Mouse (Mus musculus): Measurements from ENCODE around the gene Baz2b. TPM values are rescaled to one million over a fixed set of nuclear protein-coding genes. Genes with fewer than 3 reads are reported as not detected.

The Baz2b gene
- polyA plus RNA-seq, 1 experiment from 2014 or later: 79.0 TPM

- peak overlapping the region; percentile 64 for H3K4me2 ChIP-seq
- peak overlapping the region; percentile 39 for H3K4me3 ChIP-seq
- ATAC-seq (ENCODE audit: low read depth): peak; percentile 77
- H3K9me3 ChIP-seq: no peaks in the 10 kb centered on the region
- whole genome bisulfite sequencing: 9% methylated on average over 19 of the region's 19 CpGs
- H3K36me3 ChIP-seq: no peaks in the 10 kb centered on the region
- H3K9ac ChIP-seq: peak overlapping the region; percentile 66
- H3K27me3 ChIP-seq: no peaks in the 10 kb centered on the region
- H3K4me1 ChIP-seq (replicated peaks): peaks cover 13% of the 10 kb centered on the region
- peak overlapping the region; percentile 83 for H3K27ac ChIP-seq (replicated peaks)
Observed at GRCm38 (mm10) chr2:60037011-60037551, 172.6 kb downstream of the Baz2b start.

- H3K4me2 ChIP-seq: peak overlapping the region; percentile 64; the same call in 1 of the 2 replicates
- no peak for ATAC-seq (ENCODE audit: low read depth)
- H3K27ac ChIP-seq (replicated peaks): no peak overlapping the region
- no peak overlapping the region for H3K4me3 ChIP-seq
- WGBS: 38% methylated on average over 3 of the region's 3 CpGs
- peaks cover 13% of the 10 kb centered on the region for H3K4me1 ChIP-seq (replicated peaks)
- no peak overlapping the region for H3K9ac ChIP-seq
- no peaks in the 10 kb centered on the region for H3K27me3 ChIP-seq
- H3K36me3 ChIP-seq: no peaks in the 10 kb centered on the region
- no peaks in the 10 kb centered on the region for H3K9me3 ChIP-seq
Observed at GRCm38 (mm10) chr2:60036361-60036760, 173.3 kb downstream of the Baz2b start.

GRCm38 (mm10) chr2:60030991-60031390, 178.6 kb downstream of the Baz2b start:
- Histone ChIP-seq H3K9ac (no peak overlapping the region), H3K27me3 (no peaks in the 10 kb centered on the region), H3K4me2 (no peak overlapping the region), H3K27ac (replicated peaks) (no peak overlapping the region), H3K36me3 (no peaks in the 10 kb centered on the region), H3K4me1 (replicated peaks) (peaks cover 9% of the 10 kb centered on the region; the same call in 1 of the 2 replicates), H3K9me3 (no peaks in the 10 kb centered on the region), H3K4me3 (no peak overlapping the region)
- WGBS: 95% methylated on average over 3 of the region's 3 CpGs
- ATAC-seq (ENCODE audit: low read depth): no peak

- no peak overlapping the region for H3K27ac ChIP-seq (replicated peaks)
- no peaks in the 10 kb centered on the region for H3K9me3 ChIP-seq
- no peak overlapping the region for H3K9ac ChIP-seq
- no peak for ATAC-seq (ENCODE audit: low read depth)
- no peak overlapping the region for H3K4me2 ChIP-seq
- no peak overlapping the region for H3K4me3 ChIP-seq
- WGBS: 90% methylated on average over 5 of the region's 5 CpGs
- no peaks in the 10 kb centered on the region for H3K36me3 ChIP-seq
- peaks cover 16% of the 10 kb centered on the region for H3K4me1 ChIP-seq (replicated peaks)
- no peaks in the 10 kb centered on the region for H3K27me3 ChIP-seq
Observed at GRCm38 (mm10) chr2:60029020-60029419, 180.6 kb downstream of the Baz2b start.

GRCm38 (mm10) chr2:60027166-60027565, 182.5 kb downstream of the Baz2b start:
- no peaks in the 10 kb centered on the region for H3K36me3 ChIP-seq
- peaks cover 18% of the 10 kb centered on the region for H3K4me1 ChIP-seq (replicated peaks)
- no peak overlapping the region for H3K27ac ChIP-seq (replicated peaks)
- no peaks in the 10 kb centered on the region for H3K27me3 ChIP-seq
- H3K9me3 ChIP-seq: no peaks in the 10 kb centered on the region
- no peak overlapping the region for H3K9ac ChIP-seq
- no peak overlapping the region for H3K4me3 ChIP-seq
- H3K4me2 ChIP-seq: no peak overlapping the region
- ATAC-seq (ENCODE audit: low read depth): no peak
- 90% methylated on average over 5 of the region's 5 CpGs for WGBS

- Histone ChIP-seq H3K9ac (no peak overlapping the region), H3K4me1 (replicated peaks) (peaks cover 18% of the 10 kb centered on the region), H3K4me3 (no peak overlapping the region), H3K36me3 (no peaks in the 10 kb centered on the region), H3K27me3 (no peaks in the 10 kb centered on the region), H3K9me3 (no peaks in the 10 kb centered on the region), H3K4me2 (no peak overlapping the region), H3K27ac (replicated peaks) (no peak overlapping the region)
- no peak for ATAC-seq (ENCODE audit: low read depth)
- 52% methylated on average over 6 of the region's 6 CpGs for WGBS
Observed at GRCm38 (mm10) chr2:60026554-60026953, 183.1 kb downstream of the Baz2b start.

GRCm38 (mm10) chr2:60023777-60024176, 185.9 kb downstream of the Baz2b start:
- Histone ChIP-seq H3K4me3 (no peak overlapping the region), H3K36me3 (no peaks in the 10 kb centered on the region), H3K27me3 (no peaks in the 10 kb centered on the region), H3K9me3 (no peaks in the 10 kb centered on the region), H3K9ac (no peak overlapping the region), H3K27ac (replicated peaks) (no peak overlapping the region), H3K4me2 (no peak overlapping the region), H3K4me1 (replicated peaks) (peaks cover 18% of the 10 kb centered on the region)
- ATAC-seq (ENCODE audit: low read depth): no peak
- WGBS: 90% methylated on average over 7 of the region's 7 CpGs

GRCm38 (mm10) chr2:60021556-60021955, 188.1 kb downstream of the Baz2b start:
- H3K27me3 ChIP-seq: no peaks in the 10 kb centered on the region
- no peak overlapping the region for H3K27ac ChIP-seq (replicated peaks)
- H3K36me3 ChIP-seq: no peaks in the 10 kb centered on the region
- H3K4me1 ChIP-seq (replicated peaks): peaks cover 11% of the 10 kb centered on the region
- 84% methylated on average over 5 of the region's 5 CpGs for WGBS
- no peaks in the 10 kb centered on the region for H3K9me3 ChIP-seq
- H3K4me3 ChIP-seq: no peak overlapping the region
- H3K4me2 ChIP-seq: no peak overlapping the region
- H3K9ac ChIP-seq: no peak overlapping the region
- ATAC-seq (ENCODE audit: low read depth): no peak

GRCm38 (mm10) chr2:60021138-60021537, 188.5 kb downstream of the Baz2b start:
- no peak for ATAC-seq (ENCODE audit: low read depth)
- Histone ChIP-seq H3K4me1 (replicated peaks) (peaks cover 9% of the 10 kb centered on the region; the same call in 1 of the 2 replicates), H3K9ac (no peak overlapping the region), H3K27ac (replicated peaks) (no peak overlapping the region), H3K4me3 (no peak overlapping the region), H3K36me3 (no peaks in the 10 kb centered on the region), H3K9me3 (no peaks in the 10 kb centered on the region), H3K27me3 (no peaks in the 10 kb centered on the region), H3K4me2 (no peak overlapping the region)
- WGBS: 90% methylated on average over 6 of the region's 6 CpGs

- no peak for ATAC-seq (ENCODE audit: low read depth)
- H3K36me3 ChIP-seq: no peaks in the 10 kb centered on the region
- H3K27me3 ChIP-seq: no peaks in the 10 kb centered on the region
- H3K4me3 ChIP-seq: no peak overlapping the region
- H3K4me1 ChIP-seq (replicated peaks): peaks cover 9% of the 10 kb centered on the region; the same call in 1 of the 2 replicates
- no peak overlapping the region for H3K4me2 ChIP-seq
- no peak overlapping the region for H3K27ac ChIP-seq (replicated peaks)
- 96% methylated on average over 3 of the region's 3 CpGs for WGBS
- no peaks in the 10 kb centered on the region for H3K9me3 ChIP-seq
- no peak overlapping the region for H3K9ac ChIP-seq
Observed at GRCm38 (mm10) chr2:60019546-60020250, 189.9 kb downstream of the Baz2b start.

GRCm38 (mm10) chr2:60018875-60019501, 190.7 kb downstream of the Baz2b start:
- no peak for ATAC-seq (ENCODE audit: low read depth)
- Histone ChIP-seq H3K9me3 (no peaks in the 10 kb centered on the region), H3K27ac (replicated peaks) (no peak overlapping the region), H3K4me1 (replicated peaks) (peaks cover 8% of the 10 kb centered on the region), H3K9ac (no peak overlapping the region), H3K36me3 (no peaks in the 10 kb centered on the region), H3K4me3 (no peak overlapping the region), H3K27me3 (no peaks in the 10 kb centered on the region), H3K4me2 (no peak overlapping the region)
- WGBS: 90% methylated on average over 10 of the region's 10 CpGs

GRCm38 (mm10) chr2:60011526-60011925, 198.1 kb downstream of the Baz2b start:
- no peak overlapping the region for H3K4me2 ChIP-seq
- no peak overlapping the region for H3K4me3 ChIP-seq
- no peaks in the 10 kb centered on the region for H3K27me3 ChIP-seq
- no peaks in the 10 kb centered on the region for H3K9me3 ChIP-seq
- no peak for ATAC-seq (ENCODE audit: low read depth)
- WGBS: 90% methylated on average over 3 of the region's 3 CpGs
- no peaks in the 10 kb centered on the region for H3K36me3 ChIP-seq
- no peak overlapping the region for H3K9ac ChIP-seq
- no peak overlapping the region for H3K27ac ChIP-seq (replicated peaks)
- peaks cover 10% of the 10 kb centered on the region for H3K4me1 ChIP-seq (replicated peaks)

Measured in neural tube, embryonic 13.5 days (tissue).